Mouse (Mus musculus): ENCODE results near the gene Cd7. TPM values are rescaled to one million over a fixed set of nuclear protein-coding genes. Genes with fewer than 3 reads are reported as not detected.
"Not testable (repeated sequence)": the region's sequence is repeated elsewhere in the genome, so short reads cannot be mapped to it uniquely, and the experiment has no call there.

Cd7 gene
- total RNA-seq, 2 experiments from 2014 or later, result 0.43 to 1.3 TPM

- no peak for DNase-seq (ENCODE audit: low spot score in 2 of 2)
Measured at GRCm38 (mm10) chr11:121049840-121050239, 10.6 kb upstream of the Cd7 start.

DNA sequence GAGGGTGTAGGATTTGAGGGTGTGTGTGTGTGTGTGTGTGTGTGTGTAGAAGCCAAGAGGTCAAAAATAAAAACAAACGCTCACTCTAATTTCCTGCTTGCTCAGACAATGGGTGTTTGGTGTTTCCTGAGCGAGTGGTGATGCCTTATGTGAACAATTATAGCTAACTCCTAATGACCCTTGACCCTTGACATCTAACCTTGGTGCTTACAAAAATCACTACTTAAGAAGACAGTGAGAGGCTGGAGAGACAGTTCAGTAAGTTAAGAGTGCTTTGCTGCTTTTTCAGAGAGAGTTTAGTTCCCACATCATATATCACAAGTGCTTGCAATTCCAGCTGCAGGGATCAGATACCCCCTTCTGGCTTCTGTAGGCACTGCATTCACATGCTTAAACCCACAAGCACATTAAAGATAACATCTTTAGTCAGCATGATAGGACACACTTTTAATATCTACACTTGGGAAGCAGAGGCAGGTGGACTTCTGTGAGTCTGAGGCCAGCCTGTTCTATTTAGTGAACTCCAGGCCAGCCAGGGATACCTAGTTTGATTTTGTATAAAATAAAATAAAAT lies 8.7 kb upstream of the Cd7 start:
- DNase-seq (ENCODE audit: low spot score in 2 of 2), result no peak

GRCm38 (mm10) chr11:121045286-121045685 lies 6.1 kb upstream of the Cd7 start:
- DNase-seq (ENCODE audit: low spot score in 2 of 2), result no peak

GRCm38 (mm10) chr11:121043025-121043424 lies 3.8 kb upstream of the Cd7 start:
- not testable (repeated sequence) for DNase-seq (ENCODE audit: low spot score in 2 of 2)

GRCm38 (mm10) chr11:121042480-121042879 lies 3.3 kb upstream of the Cd7 start:
- no peak for DNase-seq (ENCODE audit: low spot score in 2 of 2)

- no peak for DNase-seq (ENCODE audit: low spot score in 2 of 2)
Measured at GRCm38 (mm10) chr11:121041636-121042035, 2.4 kb upstream of the Cd7 start.

GRCm38 (mm10) chr11:121041212-121041611 lies 2.0 kb upstream of the Cd7 start:
- peak; percentile 82 to 83 for DNase-seq (ENCODE audit: low spot score in 2 of 2)

- DNase-seq (ENCODE audit: low spot score in 2 of 2), result no peak
Measured at GRCm38 (mm10) chr11:121038366-121039240, 615 bp downstream of the Cd7 start.

DNA sequence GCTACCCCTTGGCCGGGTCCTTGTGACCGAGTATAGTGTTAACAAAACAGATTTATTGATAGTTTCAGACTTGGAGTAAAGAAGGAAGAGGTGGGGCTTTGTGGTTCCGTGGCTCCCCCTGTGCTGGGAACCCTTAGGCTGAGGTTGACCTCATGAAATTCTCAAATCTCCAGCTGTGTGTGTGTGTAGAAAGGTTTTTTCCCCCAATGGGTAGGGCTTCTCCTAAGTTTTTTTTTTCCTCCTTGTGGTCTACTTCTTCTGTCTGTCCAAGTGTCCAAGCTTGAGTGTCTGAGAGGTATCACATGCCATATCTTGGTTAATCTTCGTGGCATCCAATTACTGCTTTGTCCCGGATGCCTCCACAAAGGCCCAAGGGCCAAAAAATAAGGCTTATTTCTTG lies 6.1 kb downstream of the Cd7 start:
- no peak for DNase-seq (ENCODE audit: low spot score in 2 of 2)

- DNase-seq (ENCODE audit: low spot score in 2 of 2), result no peak
Measured at GRCm38 (mm10) chr11:121027259-121027658, 12.0 kb downstream of the Cd7 start.

GRCm38 (mm10) chr11:121024163-121024562 lies 15.1 kb downstream of the Cd7 start:
- DNase-seq (ENCODE audit: low spot score in 2 of 2), result no peak

GRCm38 (mm10) chr11:121019501-121019900 lies 19.7 kb downstream of the Cd7 start:
- no peak for DNase-seq (ENCODE audit: low spot score in 2 of 2)

DNA sequence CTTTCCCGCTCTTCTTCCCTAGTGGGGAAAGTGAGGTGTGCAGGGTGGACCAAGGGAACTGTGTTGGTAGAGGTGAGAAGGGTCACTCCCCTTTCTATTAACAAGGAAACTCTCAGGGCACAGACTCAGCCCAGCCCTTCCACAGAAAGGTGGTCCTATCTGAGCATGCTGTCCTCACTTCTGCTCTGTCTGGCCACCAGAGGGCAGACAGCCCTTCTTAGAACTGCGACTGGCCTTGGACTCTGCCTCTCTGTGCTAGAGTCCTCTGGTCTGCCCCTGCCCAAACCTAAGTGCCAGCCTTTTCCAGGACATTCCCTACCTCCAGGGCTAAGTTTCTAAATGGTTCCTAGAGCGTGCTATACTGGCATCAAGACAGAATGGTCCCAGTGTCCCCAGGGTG lies 21.5 kb downstream of the Cd7 start:
- peak; percentile 45 to 55 for DNase-seq (ENCODE audit: low spot score in 2 of 2)

DNA sequence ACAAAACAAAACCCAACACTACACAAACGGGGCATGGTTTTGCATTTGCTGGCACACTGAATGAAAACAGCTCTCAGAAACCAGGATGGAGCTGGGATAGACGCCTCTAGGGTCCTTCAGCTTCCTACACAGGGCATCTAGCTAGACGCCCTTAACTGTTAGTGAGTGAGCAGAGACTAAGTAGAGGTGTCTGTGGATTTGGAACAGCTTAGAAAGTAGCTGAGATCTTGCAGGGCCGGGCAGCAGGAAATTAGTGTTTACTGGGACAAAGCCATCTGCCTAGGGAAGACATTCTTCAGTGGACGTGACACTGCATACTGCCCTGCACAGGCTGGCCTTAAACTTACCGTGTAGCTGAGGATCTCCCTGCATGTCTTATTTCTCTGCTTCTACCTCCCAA lies 23.7 kb downstream of the Cd7 start:
- no peak for DNase-seq (ENCODE audit: low spot score in 2 of 2)

GRCm38 (mm10) chr11:121014896-121015300 lies 24.3 kb downstream of the Cd7 start:
- DNase-seq (ENCODE audit: low spot score in 2 of 2), result no peak

GRCm38 (mm10) chr11:121013656-121014055 lies 25.6 kb downstream of the Cd7 start:
- DNase-seq (ENCODE audit: low spot score in 2 of 2), result no peak

DNA sequence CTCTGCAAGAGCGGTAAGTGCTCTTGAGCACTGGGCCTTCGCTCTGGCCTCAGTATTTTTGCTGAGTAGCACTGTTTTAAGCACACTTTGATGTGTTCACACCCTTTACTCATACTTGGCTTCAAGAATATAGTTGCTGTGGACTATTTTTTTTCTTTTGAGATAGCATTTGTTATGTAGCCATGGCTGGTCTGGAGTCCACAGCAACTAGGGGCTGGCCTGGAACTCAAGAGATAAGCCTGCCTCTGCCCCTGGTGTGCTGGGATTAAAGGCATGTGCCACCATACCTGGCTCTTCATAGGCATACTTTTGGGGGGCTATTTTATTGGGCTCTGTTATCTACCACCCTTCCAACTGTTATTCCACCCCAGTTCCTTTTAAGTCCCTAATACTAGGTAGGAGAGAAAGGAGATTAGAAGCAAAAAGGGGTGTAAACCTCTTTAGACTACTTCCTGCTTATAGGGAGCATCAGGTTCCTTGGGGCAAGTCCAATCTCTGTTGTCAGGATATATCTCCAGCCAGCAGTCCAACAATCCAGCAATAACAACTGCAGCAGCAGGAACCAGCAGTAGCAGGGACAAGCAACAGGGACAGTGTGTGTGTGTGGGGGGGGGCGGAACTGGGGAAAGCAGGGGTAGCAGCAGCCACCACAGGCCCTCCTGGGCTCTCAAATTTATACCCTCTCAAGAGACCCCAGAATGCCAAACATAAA lies 29.0 kb downstream of the Cd7 start:
- DNase-seq (ENCODE audit: low spot score in 2 of 2), result no peak

DNA sequence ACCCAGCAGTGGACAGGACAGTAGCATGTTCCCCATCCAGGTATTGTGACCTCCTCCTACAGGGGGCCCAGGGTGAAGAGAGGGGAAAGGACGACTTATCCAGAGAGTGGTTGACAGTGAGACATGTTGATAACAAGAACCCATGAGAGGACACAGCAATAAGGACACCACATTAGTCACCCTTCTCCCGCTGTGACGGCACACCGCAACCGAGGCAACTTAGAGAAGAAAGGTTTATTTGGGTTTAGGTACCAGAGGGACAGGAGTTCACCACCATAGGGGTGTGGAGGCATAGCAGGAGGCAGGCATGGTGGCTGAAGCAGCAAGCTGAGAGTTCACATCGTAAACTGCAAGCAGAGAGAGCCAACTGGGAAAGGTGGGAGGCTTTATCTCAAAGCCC lies 33.0 kb downstream of the Cd7 start:
- DNase-seq (ENCODE audit: low spot score in 2 of 2), result no peak

DNA sequence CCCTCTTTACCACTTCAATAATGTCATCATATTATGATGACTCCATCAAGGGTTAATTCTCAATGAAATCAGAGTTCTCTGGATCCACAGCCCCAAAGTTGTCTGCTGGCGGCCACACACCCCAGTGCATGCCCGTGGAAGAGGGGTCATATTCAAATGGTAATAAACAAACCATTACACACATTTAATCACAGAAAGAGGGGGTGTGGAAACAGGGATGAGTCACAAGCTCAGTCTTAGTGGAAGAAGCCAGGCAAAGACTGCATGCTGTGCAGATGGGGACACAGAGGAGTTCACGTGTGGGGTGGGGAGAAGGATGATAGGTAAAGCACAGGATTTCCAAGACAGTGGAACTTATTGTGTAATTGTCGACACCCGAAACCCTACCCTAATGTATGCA lies 34.9 kb downstream of the Cd7 start:
- DNase-seq (ENCODE audit: low spot score in 2 of 2), result no peak

GRCm38 (mm10) chr11:121001966-121002365 lies 37.3 kb downstream of the Cd7 start:
- DNase-seq (ENCODE audit: low spot score in 2 of 2), result no peak

DNA sequence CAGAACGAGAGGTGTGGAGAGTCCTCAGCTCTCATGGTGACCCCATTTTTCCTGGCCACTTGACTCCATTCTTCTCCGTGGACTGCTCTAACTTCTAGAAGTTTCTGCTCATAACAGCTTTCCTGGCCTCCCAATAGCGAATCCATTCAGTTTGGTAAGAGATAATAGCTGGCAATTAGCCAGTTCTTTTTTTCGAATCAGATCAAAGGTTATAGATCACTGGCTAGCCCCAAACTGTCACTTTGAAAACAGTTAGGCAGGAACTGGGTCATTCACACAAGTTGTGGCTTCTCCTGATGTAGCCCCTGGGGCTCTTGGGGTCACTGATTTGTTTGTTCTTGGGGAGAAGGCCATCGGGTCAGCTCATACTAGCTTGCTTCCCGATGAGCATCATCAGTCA lies 44.5 kb downstream of the Cd7 start:
- DNase-seq (ENCODE audit: low spot score in 2 of 2), result no peak

- DNase-seq (ENCODE audit: low spot score in 2 of 2), result no peak
Measured at GRCm38 (mm10) chr11:120993586-120993985, 45.6 kb downstream of the Cd7 start.

Measured in adrenal gland, adult 18-20 months (tissue).